Mouse (Mus musculus) adrenal gland, adult (tissue): ENCODE data around the gene G430095P16Rik.

ENCODE experiments used
- DNase-seq, 2 experiments: peaks; one replicate each; pipeline ENCODE4 v3.0.0; 2022 to 2023; ENCODE audit warnings: low spot score in 1 of 2; ENCODE audit not compliant: inconsistent age in 2 of 2

The G430095P16Rik gene

GRCm38 (mm10) chr8:84718959-84719690 lies 3.7 kb upstream of the G430095P16Rik start:
- no peak for DNase-seq

GRCm38 (mm10) chr8:84722530-84722849 lies 317 bp upstream of the G430095P16Rik start:
- no peak for DNase-seq

GRCm38 (mm10) chr8:84723571-84723900 lies 729 bp downstream of the G430095P16Rik start:
- DNase-seq, result no peak

- DNase-seq, result no peak
Measured at GRCm38 (mm10) chr8:84724683-84725082, 1.9 kb downstream of the G430095P16Rik start.

DNA sequence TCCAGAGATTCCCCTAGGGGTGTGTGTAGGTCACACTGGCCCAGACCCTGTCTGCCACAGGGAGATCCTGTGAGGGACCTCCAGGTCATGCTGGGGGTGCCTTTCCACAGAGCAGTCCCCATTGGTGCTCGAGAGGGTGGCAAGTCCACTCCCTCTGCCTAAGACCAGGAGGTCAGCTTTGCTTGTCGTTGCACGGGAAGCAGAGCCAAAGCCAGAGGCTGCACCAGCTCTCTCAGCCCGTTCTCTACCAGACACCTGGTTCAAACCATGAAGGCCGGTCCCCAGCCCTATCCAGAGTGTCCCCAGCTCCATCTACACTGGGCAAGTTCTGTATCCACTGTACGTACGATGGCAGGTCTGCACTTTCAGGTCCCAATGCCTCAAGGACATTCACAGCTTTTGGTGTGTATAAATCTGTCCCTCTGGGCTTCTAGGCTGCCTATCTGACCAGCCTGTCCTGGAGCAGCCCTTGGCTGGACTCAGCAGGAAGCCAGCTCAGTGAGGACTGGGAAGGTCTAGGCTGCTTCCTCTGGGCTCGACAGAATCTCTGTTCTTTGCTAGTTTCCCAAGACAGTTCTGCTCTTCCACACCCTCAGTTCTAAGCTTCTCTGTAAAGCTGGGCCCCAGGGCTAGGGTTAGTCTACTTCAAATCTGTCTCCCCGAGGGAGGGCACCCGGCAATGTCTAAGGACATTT lies 2.6 kb downstream of the G430095P16Rik start:
- no peak for DNase-seq

DNA sequence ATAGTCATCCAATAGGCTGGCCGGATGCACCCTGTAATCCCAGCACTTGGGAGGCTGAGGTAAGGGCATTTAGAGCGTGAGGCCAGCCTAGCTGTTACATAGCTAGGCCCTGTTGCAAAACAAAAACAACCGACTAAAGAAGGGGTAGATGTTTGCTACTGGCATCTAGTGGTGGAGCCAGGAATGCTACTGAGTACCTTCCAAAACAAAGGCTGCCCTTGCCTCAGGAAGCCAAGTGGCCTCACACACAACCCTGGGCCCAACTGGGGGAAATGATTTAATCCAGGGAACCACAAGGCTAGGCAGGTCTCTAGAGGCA lies 3.1 kb downstream of the G430095P16Rik start:
- DNase-seq, result peak in 1 of 2 experiments; percentile 64

GRCm38 (mm10) chr8:84728474-84728873 lies 5.7 kb downstream of the G430095P16Rik start:
- DNase-seq, result no peak

DNA sequence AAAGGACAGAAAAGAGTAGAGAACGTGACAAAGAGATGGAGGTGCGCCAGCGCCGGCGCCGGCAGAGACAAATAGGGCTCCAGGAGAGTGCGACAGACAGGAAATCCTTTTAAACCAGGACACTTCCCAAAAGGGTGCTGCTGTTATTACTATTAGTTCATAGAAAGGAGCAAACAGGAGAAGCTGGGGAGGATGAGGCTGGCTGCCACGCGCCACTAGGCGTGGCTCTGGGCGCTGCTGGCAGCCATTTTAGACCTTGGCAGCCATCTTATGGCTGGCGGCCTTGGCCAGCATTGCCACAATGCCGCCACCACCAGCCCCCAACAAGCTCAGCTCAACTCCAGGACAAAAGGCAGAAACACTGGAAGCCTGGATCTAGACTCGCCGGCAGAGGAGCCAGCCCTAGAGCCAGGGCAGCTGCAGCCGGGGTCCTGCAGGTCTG lies 7.1 kb downstream of the G430095P16Rik start:
- peak; percentile 31 to 60 for DNase-seq

DNA sequence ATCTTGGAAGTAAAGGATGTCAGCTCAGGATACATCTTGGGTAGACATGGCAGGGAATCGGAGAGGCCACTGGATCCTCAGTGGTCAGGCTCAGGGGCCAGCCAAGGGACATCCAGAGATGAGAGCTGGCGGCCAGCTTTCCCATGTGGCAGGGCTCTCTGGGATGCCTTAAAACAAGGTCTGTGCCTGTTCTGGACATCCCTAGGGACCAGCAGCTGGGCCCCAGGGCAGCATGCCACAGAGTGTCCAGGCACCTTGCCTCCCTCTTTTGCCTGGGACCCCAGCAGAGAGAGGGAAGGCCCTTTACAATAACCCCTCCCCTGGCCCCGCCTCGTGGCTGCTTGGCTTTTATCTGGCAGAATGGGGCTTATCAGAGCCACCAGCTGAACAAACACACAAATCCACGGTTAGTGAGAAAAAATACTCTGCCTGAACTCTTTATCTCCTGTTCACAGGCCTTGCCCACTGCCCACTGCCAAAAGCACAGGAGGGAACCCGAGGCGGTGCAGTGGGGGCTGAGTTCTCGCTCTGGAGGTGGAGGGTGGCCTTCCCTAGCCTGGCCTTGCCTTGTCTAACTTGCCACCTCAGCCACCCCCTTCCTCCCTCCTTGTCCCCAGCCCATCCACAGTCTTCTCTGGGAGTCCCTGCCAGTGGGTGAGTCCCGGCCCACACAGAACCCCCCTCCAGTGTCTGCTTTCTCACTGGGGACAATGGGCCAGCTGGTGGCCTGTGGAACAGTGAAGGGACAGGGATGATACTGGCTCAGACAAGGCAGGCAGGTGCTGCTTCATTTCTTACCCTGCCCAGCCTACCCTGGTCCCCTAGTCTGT lies 7.9 kb downstream of the G430095P16Rik start:
- no peak for DNase-seq

- no peak for DNase-seq
Measured at GRCm38 (mm10) chr8:84731371-84732177, 8.8 kb downstream of the G430095P16Rik start.

DNA sequence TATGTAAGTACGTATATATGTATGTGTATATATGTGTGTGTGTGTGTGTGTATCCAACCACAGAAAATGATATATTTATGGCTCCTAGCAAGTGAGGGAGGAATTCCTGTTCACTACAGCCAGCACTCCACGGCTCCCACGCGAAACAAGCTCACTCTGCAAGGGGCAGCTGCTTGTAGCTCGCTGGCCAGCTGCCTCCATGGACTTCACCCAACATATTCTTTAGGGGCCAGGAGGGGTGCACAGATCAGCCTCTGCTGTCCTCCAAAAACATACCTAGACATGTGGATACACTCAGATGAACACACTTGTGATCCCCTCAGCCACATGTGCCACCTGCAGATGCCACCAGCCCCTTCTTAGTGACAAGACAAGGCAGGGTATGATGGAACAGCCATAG lies 9.7 kb downstream of the G430095P16Rik start:
- DNase-seq, result no peak

DNA sequence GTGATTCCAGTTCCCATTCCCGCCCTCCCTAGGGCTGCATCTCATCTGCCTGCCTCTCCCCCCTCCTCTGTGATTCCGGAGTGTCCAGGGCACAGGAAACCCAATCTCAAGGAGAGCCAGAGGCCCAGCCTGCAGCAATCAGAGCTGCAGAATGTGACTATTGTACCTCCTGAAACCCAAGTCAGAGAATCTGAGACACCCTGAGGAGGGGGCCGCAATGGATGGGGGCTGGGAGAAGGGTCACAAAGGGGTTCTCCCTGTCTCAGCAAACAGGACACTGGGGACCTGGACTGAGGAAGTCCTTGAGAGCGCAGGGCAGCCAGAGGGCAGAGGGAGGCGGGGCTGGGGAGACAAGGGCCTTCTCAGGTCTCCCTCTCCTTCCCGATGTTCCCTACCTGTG lies 10.2 kb downstream of the G430095P16Rik start:
- no peak for DNase-seq

DNA sequence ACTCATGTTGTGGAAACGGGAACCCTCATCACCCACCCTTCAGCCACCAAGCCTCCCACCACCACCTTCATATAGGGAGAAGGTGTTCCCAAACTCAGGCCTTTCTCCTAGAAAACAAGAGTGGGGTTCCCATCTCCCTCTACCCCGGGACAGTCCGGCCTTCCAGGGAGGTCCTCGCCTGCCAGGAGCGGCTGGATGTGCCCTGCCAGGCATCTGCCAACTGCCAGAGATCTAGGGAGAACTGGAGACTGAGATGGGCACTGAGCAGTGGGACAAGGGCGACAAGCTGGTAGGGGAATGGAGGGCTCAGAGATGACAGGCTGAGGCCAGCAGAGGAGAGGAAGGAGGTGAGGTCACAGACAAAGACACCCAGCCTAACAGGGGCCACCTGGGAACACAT lies 11.2 kb downstream of the G430095P16Rik start:
- DNase-seq, result no peak

DNA sequence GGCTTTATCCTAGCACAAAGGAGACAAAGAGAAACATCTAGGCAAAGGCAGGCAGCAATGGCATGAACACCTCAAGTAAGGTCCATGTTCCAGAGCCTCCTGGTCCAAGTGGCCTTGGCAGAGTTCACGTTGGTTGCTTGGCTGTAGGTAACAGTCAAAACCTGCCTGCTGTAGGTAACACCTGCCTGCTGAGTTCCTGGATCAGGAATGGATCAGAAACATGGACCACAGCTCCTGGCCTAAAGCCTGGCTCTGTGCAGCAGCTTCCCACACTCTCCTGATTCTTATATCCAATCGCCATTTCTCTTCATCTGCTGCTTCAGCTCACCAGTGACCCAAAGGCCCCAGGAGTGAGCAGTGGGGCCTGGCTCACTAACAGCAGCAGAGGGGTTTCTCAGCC lies 11.9 kb downstream of the G430095P16Rik start:
- no peak for DNase-seq

- no peak for DNase-seq
Measured at GRCm38 (mm10) chr8:84735597-84735996, 12.8 kb downstream of the G430095P16Rik start.

- DNase-seq, result no peak
Measured at GRCm38 (mm10) chr8:84736521-84736920, 13.7 kb downstream of the G430095P16Rik start.

DNA sequence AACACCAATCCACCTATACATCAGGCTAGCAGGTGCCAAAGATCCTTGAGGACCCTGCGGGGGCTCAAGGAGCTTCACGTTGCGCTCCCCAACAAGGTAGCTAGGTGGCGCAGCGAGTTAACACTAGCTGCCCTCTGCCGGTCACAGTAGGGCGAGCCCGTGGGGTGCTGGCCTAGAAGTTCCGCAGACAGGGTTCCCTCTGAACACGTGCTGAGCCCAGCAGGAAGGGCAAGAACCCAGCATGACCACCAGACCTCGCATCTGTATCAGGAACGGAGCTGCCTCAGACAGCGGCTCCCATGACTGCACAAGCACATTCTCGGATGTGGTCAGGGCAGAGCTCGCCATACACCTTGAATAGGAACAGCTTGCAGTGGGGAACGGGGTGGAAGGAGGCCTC lies 14.8 kb downstream of the G430095P16Rik start:
- DNase-seq, result peak; percentile 71 to 88

DNA sequence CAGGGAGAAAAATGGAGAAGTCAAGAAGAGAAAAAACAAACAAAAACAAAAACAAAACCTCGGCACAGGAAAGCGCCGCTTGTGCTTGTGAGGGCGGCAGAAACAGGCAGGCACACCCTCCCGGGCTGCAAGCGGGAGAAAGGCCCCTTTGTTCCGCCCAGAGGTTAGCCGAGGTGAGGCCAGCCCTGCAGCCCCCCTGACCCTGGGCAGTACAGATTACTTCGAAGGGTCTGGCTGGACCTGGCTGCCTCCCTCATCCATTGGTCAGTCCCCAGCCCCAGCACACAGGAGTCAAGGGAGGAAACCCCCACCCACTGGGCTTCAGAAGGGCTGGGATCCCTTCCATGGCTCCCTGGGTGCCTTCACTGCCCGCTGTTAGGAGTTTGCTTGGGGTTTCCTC lies 15.5 kb downstream of the G430095P16Rik start:
- DNase-seq, result no peak

- DNase-seq, result peak in 1 of 2 experiments; percentile 32
Measured at GRCm38 (mm10) chr8:84738715-84739400, 16.1 kb downstream of the G430095P16Rik start.

DNA sequence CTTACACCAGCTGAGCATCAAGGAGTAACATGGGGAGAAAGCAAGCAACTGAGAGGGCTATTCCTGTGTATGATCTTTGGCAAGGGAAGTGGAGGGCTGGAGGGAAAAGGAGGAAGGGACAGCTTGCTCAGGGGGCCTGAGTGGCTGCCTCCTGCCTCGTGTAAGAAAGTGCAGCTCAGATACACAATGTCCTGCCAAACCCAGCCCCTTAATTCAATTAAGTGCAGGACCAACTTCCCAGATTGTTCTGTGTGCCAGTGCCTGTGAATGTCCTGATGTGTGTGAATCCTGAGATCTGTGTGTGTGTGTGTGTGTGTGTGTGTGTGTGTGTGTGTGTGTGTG lies 16.6 kb downstream of the G430095P16Rik start:
- no peak for DNase-seq
